Mouse (Mus musculus) MEL (cell line): ENCODE measurements around the gene Rpa2. TPM values are rescaled to one million over a fixed set of nuclear protein-coding genes. Genes with fewer than 3 reads are reported as not detected.

Source experiments
- DNase-seq: peaks from one replicate; pipeline ENCODE4 v3.0.0; 2011; ENCODE audit warnings: low read depth, low spot score
- H3K27ac ChIP-seq: 2 replicates; pipeline ENCODE4 v1.5.1; 2012; ENCODE audit warnings: low read depth, mild to moderate bottlenecking, control low read depth, low read length, moderate library complexity; ENCODE audit not compliant: control insufficient read depth
- H3K27me3 ChIP-seq, 2 experiments: fragments of 150-350 bp in 1 of 2; sonication (generic) in 1 of 2; 2 replicates each; pipeline ENCODE4 v1.6.1; 2012; ENCODE audit warnings: low read length in 2 of 2, mild to moderate bottlenecking in 2 of 2, improper control_type of control experiment in 1 of 2, moderate library complexity in 1 of 2; ENCODE audit not compliant: insufficient read depth in 2 of 2, control insufficient read depth in 1 of 2
- H3K36me3 ChIP-seq, 2 experiments: 2 replicates each; pipeline ENCODE4 v1.6.1; 2012 to 2014; ENCODE audit warnings: low read length in 2 of 2, improper control_type of control experiment in 1 of 2, inconsistent platforms in 1 of 2, mild to moderate bottlenecking in 1 of 2; ENCODE audit not compliant: insufficient read depth in 2 of 2, control insufficient read depth in 1 of 2
- H3K4me1 ChIP-seq, 2 experiments: fragments of 150-350 bp in 1 of 2; sonication (generic) in 1 of 2; 2 replicates each; pipeline ENCODE4 v1.6.1; 2012; ENCODE audit warnings: low read length in 2 of 2, improper control_type of control experiment in 1 of 2, mild to moderate bottlenecking in 1 of 2; ENCODE audit not compliant: insufficient read depth in 2 of 2, control insufficient read depth in 1 of 2
- H3K4me3 ChIP-seq, 2 experiments: fragments of 150-350 bp in 1 of 2; sonication (generic) in 1 of 2; 2 replicates each; pipeline ENCODE4 v1.5.1; 2012; ENCODE audit warnings: low read depth in 2 of 2, low read length in 2 of 2, mild to moderate bottlenecking in 2 of 2, moderate library complexity in 2 of 2, control low read depth in 1 of 2, improper control_type of control experiment in 1 of 2; ENCODE audit not compliant: control insufficient read depth in 1 of 2, insufficient read depth in 1 of 2
- H3K79me2 ChIP-seq: 2 replicates; pipeline ENCODE4 v1.6.1; 2012; ENCODE audit warnings: mild to moderate bottlenecking, low read length, moderate library complexity; ENCODE audit not compliant: control insufficient read depth, poor library complexity, insufficient read depth
- H3K9ac ChIP-seq: 2 replicates; pipeline ENCODE4 v1.6.1; 2012; ENCODE audit warnings: low read depth, mild to moderate bottlenecking, control low read depth, low read length, moderate library complexity; ENCODE audit not compliant: control insufficient read depth, poor library complexity, severe bottlenecking
- H3K9me3 ChIP-seq: fragments of 150-350 bp; sonication (generic); replicated peaks from 2 replicates; pipeline ENCODE4 v1.6.1; 2012; ENCODE audit warnings: mild to moderate bottlenecking, low read length, improper control_type of control experiment, moderate library complexity; ENCODE audit not compliant: insufficient read depth
- CTCF ChIP-seq, 3 experiments: IDR thresholded peaks in 2 of 3; conservative IDR thresholded peaks in 1 of 3; 2 replicates each; pipeline ENCODE4 v1.5.1; 2011 to 2012; ENCODE audit warnings: low read length in 3 of 3, low read depth in 2 of 3, mild to moderate bottlenecking in 2 of 3, improper control_type of control experiment in 1 of 3, inconsistent platforms in 1 of 3, mixed read lengths in 1 of 3, moderate library complexity in 1 of 3; ENCODE audit not compliant: control insufficient read depth in 1 of 3, insufficient read depth in 1 of 3, poor library complexity in 1 of 3, severe bottlenecking in 1 of 3
- ELF1 ChIP-seq: IDR thresholded peaks from 2 replicates; pipeline ENCODE4 v1.6.1; 2014; ENCODE audit warnings: low read depth, mild to moderate bottlenecking, inconsistent platforms, low read length, improper control_type of control experiment, moderate library complexity
- EP300 ChIP-seq, 2 experiments: IDR thresholded peaks; 2 replicates each; pipeline ENCODE4 v1.6.1; 2011; ENCODE audit warnings: improper control_type of control experiment in 2 of 2, low read length in 2 of 2, low read depth in 1 of 2, mild to moderate bottlenecking in 1 of 2
- ETS1 ChIP-seq: IDR thresholded peaks from 2 replicates; pipeline ENCODE4 v1.6.1; 2012; ENCODE audit warnings: low read depth, mild to moderate bottlenecking, inconsistent platforms, low read length, improper control_type of control experiment, moderate library complexity
- GABPA ChIP-seq: IDR thresholded peaks from 2 replicates; pipeline ENCODE4 v1.6.1; 2012; ENCODE audit warnings: low read depth, mild to moderate bottlenecking, inconsistent platforms, low read length, improper control_type of control experiment, moderate library complexity
- HCFC1 ChIP-seq: IDR thresholded peaks from 2 replicates; pipeline ENCODE4 v1.6.1; 2012; ENCODE audit warnings: low read depth, mild to moderate bottlenecking, inconsistent platforms, low read length, improper control_type of control experiment, moderate library complexity
- MAX ChIP-seq: IDR thresholded peaks from 2 replicates; pipeline ENCODE4 v1.6.1; 2011; ENCODE audit warnings: low read length, improper control_type of control experiment
- MAZ ChIP-seq: IDR thresholded peaks from 2 replicates; pipeline ENCODE4 v1.6.1; 2012; ENCODE audit warnings: low read depth, mild to moderate bottlenecking, inconsistent platforms, low read length, improper control_type of control experiment
- MXI1 ChIP-seq: IDR thresholded peaks from 2 replicates; pipeline ENCODE4 v1.6.1; 2011; ENCODE audit warnings: mild to moderate bottlenecking, low read depth, low read length, improper control_type of control experiment
- MYB ChIP-seq: IDR thresholded peaks from 2 replicates; pipeline ENCODE4 v1.6.1; 2011; ENCODE audit warnings: mild to moderate bottlenecking, low read depth, low read length, improper control_type of control experiment
- MYC ChIP-seq: IDR thresholded peaks from 2 replicates; pipeline ENCODE4 v1.6.1; 2011; ENCODE audit warnings: low read depth, mild to moderate bottlenecking, low read length, improper control_type of control experiment, moderate library complexity
- NELFE ChIP-seq: IDR thresholded peaks from 2 replicates; pipeline ENCODE4 v1.6.1; 2011; ENCODE audit warnings: low read depth, low read length, improper control_type of control experiment
- POLR2A ChIP-seq, 2 experiments: IDR thresholded peaks; 2 replicates each; pipeline ENCODE4 v1.6.1; 2011 to 2012; ENCODE audit warnings: low read length in 2 of 2, mild to moderate bottlenecking in 2 of 2, control low read depth in 1 of 2, improper control_type of control experiment in 1 of 2, low read depth in 1 of 2, moderate library complexity in 1 of 2; ENCODE audit not compliant: control insufficient read depth in 1 of 2, insufficient read depth in 1 of 2, poor library complexity in 1 of 2
- POLR2AphosphoS2 ChIP-seq: IDR thresholded peaks from 2 replicates; pipeline ENCODE4 v1.6.1; 2011; ENCODE audit warnings: low read length, improper control_type of control experiment
- SIN3A ChIP-seq: IDR thresholded peaks from 2 replicates; pipeline ENCODE4 v1.6.1; 2012; ENCODE audit warnings: low read length, improper control_type of control experiment, inconsistent platforms
- TCF12 ChIP-seq: IDR thresholded peaks from 2 replicates; pipeline ENCODE4 v1.6.1; 2014; ENCODE audit warnings: low read depth, mild to moderate bottlenecking, inconsistent platforms, low read length, improper control_type of control experiment, moderate library complexity
- ZC3H11A ChIP-seq: IDR thresholded peaks from 2 replicates; pipeline ENCODE4 v1.6.1; 2012; ENCODE audit warnings: low read depth, mild to moderate bottlenecking, inconsistent platforms, low read length, improper control_type of control experiment
- ZMIZ1 ChIP-seq: IDR thresholded peaks from 2 replicates; pipeline ENCODE4 v1.6.1; 2012; ENCODE audit warnings: low read depth, mild to moderate bottlenecking, inconsistent platforms, low read length, improper control_type of control experiment, moderate library complexity
- ZNF384 ChIP-seq: IDR thresholded peaks from 2 replicates; pipeline ENCODE4 v1.6.1; 2012; ENCODE audit warnings: low read depth, mild to moderate bottlenecking, inconsistent platforms, low read length, improper control_type of control experiment
- polyA plus RNA-seq, 2 experiments: library from polyadenylated mRNA; stranded (reverse) in 1 of 2; unstranded in 1 of 2; fragments of >175 nt in 1 of 2; fragments of >200 nt in 1 of 2; gene quantifications; 2 replicates each; pipeline versions ENCODE4 v1.2.1 to v1.2.4; 2012; ENCODE audit warnings: low replicate concordance in 2 of 2, low read depth in 1 of 2; ENCODE audit not compliant: insufficient read length in 2 of 2, insufficient read depth in 1 of 2, missing spikeins in 1 of 2
- total RNA-seq: library from RNA; depleted of rRNA; stranded (reverse); fragments of 300-350 nt; gene quantifications from 2 replicates; pipeline ENCODE4 v1.2.3, GENCODE M21; 2012

The Rpa2 gene
- total and polyA plus RNA-seq, 3 experiments: 103 to 119 TPM; not detected in 1

DNA sequence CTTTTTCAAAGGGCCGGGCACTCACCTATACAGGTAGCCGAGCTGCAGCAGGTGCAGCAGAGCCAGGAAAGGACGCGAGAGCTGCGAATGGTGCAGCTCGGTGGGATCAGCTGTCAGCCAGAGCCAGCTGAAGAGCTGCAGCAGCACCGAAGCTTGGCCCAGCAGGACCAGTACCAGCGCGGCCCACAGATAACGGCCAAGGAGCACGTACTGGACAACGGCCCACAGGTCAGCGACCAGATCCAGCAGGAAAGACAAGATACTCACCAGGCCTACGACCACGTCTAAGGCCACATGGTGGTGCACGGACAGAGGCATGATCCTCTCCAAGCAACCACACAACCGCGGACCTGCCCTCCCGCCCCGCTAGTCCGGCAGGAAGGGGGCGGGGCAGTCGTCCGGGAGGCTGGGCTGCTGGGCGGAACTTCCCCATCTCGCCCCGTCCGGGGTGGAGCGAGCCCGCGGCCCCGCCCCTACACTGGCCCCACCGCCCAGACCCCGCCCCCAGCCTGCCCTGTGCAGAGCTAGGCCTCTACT lies 35.9 kb upstream of the Rpa2 start, which contains the start of gene Xkr8:
Xkr8 (minus strand) TSS at position 399 of the 537 bp plus-strand sequence.
- TF ChIP-seq MYB: no peak
- peak; percentile 81 for TF ChIP-seq MXI1
- TF ChIP-seq ZMIZ1: 0 out of 2 replicates have a peak, but pooled peaks have one; percentile 46
- no peak for TF ChIP-seq ZC3H11A
- peak; percentile 26; the same call in 1 of the 2 replicates for TF ChIP-seq HCFC1
- TF ChIP-seq SIN3A: peak; percentile 76
- no peak for TF ChIP-seq EP300 (IDR thresholded peaks at IDR 0.05; ENCODE audit: low read depth in 1 of 2, low read length in 2 of 2)
- TF ChIP-seq TCF12: 0 out of 2 replicates have a peak, but pooled peaks have one; percentile 20
- peak; percentile 47; the same call in 1 of the 2 replicates for TF ChIP-seq ELF1
- no peak for TF ChIP-seq ETS1
- TF ChIP-seq NELFE: peak; percentile 64
- peak; percentile 56; the same call in 1 of the 2 replicates for TF ChIP-seq MAZ
- TF ChIP-seq GABPA: no peak
- TF ChIP-seq MAX: peak; percentile 50
- TF ChIP-seq POLR2AphosphoS2: no peak; the same call in 1 of the 2 replicates
- TF ChIP-seq POLR2A (IDR thresholded peaks at IDR 0.05; ENCODE audit: control insufficient read depth in 1 of 2, insufficient read depth in 1 of 2, low read depth in 1 of 2, low read length in 2 of 2, poor library complexity in 1 of 2): peak; percentile 46 to 66; a peak in 1 of 4 replicates
- H3K27ac ChIP-seq: no peak within 1 kb of the TSS
- peak within 1 kb of the TSS; percentile 59 for H3K9ac ChIP-seq
- DNase-seq: peak; percentile 88
- peak within 1 kb of the TSS; percentile 67 to 78 for H3K4me3 ChIP-seq
- H3K4me1 ChIP-seq: peaks cover 0 to 21% of the 10 kb centered on the region in 2 experiments
- H3K9me3 ChIP-seq: no peaks in the 10 kb centered on the region
- no peaks in the 10 kb centered on the region for H3K79me2 ChIP-seq
- H3K27me3 ChIP-seq: no peaks in the 10 kb centered on the region
- peaks cover 0 to 14% of the 10 kb centered on the region in 2 experiments; a peak in 2 of 4 replicates for H3K36me3 ChIP-seq

DNA sequence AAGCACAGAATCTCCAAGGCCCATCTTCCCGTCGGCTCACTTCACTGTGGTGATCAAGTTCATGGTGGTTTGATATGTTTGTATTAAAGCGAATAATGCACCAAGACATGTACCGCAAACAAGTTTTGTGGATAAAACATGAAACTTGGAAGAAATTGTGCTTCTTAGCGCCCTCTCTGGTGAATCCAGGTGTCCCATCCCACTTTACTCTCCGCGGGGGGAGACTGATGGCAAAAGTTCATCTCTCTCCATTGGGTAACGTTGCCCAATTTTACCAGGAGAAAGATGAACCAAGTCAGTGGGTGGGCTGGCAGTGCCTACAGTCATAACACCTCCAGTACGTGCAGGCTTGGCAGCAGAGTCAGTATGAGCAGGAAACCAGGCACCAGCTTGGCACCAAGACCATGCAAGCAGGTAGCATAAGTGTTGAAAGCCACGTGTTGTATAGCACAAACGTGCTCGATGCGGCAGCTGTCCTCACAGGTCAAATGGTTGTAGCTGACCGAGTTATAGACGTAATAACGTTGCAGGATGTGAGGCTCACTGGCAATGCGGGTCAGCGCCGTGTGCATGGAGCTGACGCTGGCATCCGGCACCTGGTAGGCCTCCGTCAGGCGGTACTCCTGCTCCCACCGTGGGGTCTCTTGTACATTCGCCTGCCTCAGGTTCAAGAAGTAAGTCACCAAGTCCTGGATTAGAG lies 34.9 kb upstream of the Rpa2 start:
- Histone ChIP-seq H3K27me3 (no peaks in the 10 kb centered on the region), H3K27ac (no peak overlapping the region), H3K4me3 (no peak overlapping the region), H3K36me3 (peaks cover 0 to 11% of the 10 kb centered on the region in 2 experiments; a peak in 2 of 4 replicates), H3K79me2 (no peaks in the 10 kb centered on the region), H3K4me1 (peaks cover 0 to 15% of the 10 kb centered on the region in 2 experiments), H3K9ac (no peak overlapping the region), H3K9me3 (no peaks in the 10 kb centered on the region)
- TF ChIP-seq MYC: no peak
- peak; percentile 13 to 29 (median 25); a peak in 2 of 6 replicates for TF ChIP-seq CTCF (IDR thresholded peaks at IDR 0.05 in 2 of 3, conservative IDR thresholded peaks at IDR 0.05 in 1 of 3; ENCODE audit: control insufficient read depth in 1 of 3, insufficient read depth in 1 of 3, low read depth in 2 of 3, low read length in 3 of 3, poor library complexity in 1 of 3, severe bottlenecking in 1 of 3)
- TF ChIP-seq ZNF384: no peak
- peak; percentile 31 for DNase-seq
